Mouse (Mus musculus) megakaryocyte, adult 5-6 weeks (primary cell): ENCODE results near the gene Mfap3. TPM values are rescaled to one million over a fixed set of nuclear protein-coding genes. Genes with fewer than 3 reads are reported as not detected.

Experiments
- ATAC-seq: 2 replicates; pipeline ENCODE4 v1.8.0; 2016; ENCODE audit warnings: mild to moderate bottlenecking, inconsistent platforms; ENCODE audit not compliant: poor library complexity, severe bottlenecking
- total RNA-seq, 2 experiments: library from RNA; stranded (forward) in 1 of 2; stranded (reverse) in 1 of 2; fragments of 153-499, 151-499 nt in 1 of 2; fragments of 221-1000, 200-1000 nt in 1 of 2; gene quantifications; 2 replicates each; pipeline versions ENCODE4 v1.2.3 to v1.2.4; 2015 to 2017

Mfap3 gene
- total RNA-seq, 2 experiments from 2014 or later, result 36.4 to 39.9 TPM

GRCm38 (mm10) chr11:57582818-57583635 lies 64.6 kb downstream of the Mfap3 start:
- ATAC-seq, result no peak

Other genes starting within 250 kb of the Mfap3 start
- gene Fam114a2, start within 50 bp of the Mfap3 start, total RNA-seq (2015), result 40.8 and 43.6 TPM in 2 replicates
- gene Fam114a2, start within 50 bp of the Mfap3 start, total RNA-seq (2017), result 32.6 and 40.0 TPM in 2 replicates
- 14.6 and 16.6 TPM in 2 replicates for gene Galnt10, start 126.8 kb downstream of the Mfap3 start, total RNA-seq (2015)
- gene Galnt10, start 126.8 kb downstream of the Mfap3 start, total RNA-seq (2017), result 22.2 and 28.7 TPM in 2 replicates